Mouse (Mus musculus): ENCODE results near the gene Cep41. TPM values are rescaled to one million over a fixed set of nuclear protein-coding genes. Genes with fewer than 3 reads are reported as not detected.

Cep41 gene
- total RNA-seq, 2 experiments from 2014 or later: 5.3 to 6.0 TPM

Small RNA genes lying within 50 kb of the gene (microRNA-seq; reads per million reads assigned to microRNA genes)
- gene Mir335: 4,480 to 4,988 reads per million in 2 experiments

Other genes starting within 250 kb of the Cep41 start
- 10 to 100 TPM; 18.6 to 23.3 TPM for gene Tmem209, start 184.0 kb downstream of the Cep41 start, total RNA-seq (2021)
- gene Ssmem1, start 183.9 kb downstream of the Cep41 start, total RNA-seq (2021): under 1 TPM; 0.54 to 0.63 TPM
- gene Cpa2, start 152.2 kb downstream of the Cep41 start, total RNA-seq (2021): under 1 TPM; 0.56 to 0.87 TPM
- not detected for gene Cpa4, start 125.4 kb downstream of the Cep41 start, total RNA-seq (2021)
- gene Cpa5, start 82.7 kb downstream of the Cep41 start, total RNA-seq (2021): not detected
- not detected for gene Cpa1, start 54.5 kb downstream of the Cep41 start, total RNA-seq (2021)
- gene Mest, start 29.8 kb upstream of the Cep41 start, total RNA-seq (2021): 10 to 100 TPM; 44.9 to 49.3 TPM
- gene Copg2, start 203.0 kb upstream of the Cep41 start, total RNA-seq (2021): 10 to 100 TPM; 86.9 to 92.5 TPM
- gene Tsga13, start 221.8 kb upstream of the Cep41 start, total RNA-seq (2021): not detected